Mouse (Mus musculus): ENCODE results near the gene Stra6.

DNA sequence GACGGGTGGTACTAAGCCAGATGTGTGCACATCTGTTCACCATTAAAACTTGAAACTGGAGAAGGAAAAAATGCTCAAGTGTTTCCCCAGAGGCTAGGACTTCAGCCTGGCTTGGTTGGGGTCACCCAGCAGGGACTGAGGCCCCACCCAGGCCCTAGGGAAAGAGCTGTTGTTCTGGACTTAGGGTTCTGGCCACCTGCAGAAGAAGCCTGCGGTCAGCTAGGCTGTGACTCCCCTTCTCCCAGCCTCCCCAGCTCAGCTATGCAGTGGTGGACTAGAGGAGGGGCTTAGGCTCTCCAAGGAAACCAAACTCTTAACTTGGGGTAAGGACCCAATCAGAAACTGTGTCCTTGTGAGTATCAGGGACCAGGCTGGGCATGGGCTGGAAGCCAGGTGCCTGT lies 72.3 kb downstream of the Stra6 start:
- no peak for TF ChIP-seq POLR2A (IDR thresholded peaks at IDR 0.05; ENCODE audit: borderline replicate concordance, control insufficient read depth, low read depth, low read length)
- TF ChIP-seq CTCF (IDR thresholded peaks at IDR 0.05; ENCODE audit: control insufficient read depth, insufficient read depth, low read length) = no peak

Data from bone marrow, adult 2 months (tissue).